Mouse (Mus musculus) adrenal gland, adult 2 months (tissue): ENCODE measurements around the gene Eps8. TPM values are rescaled to one million over a fixed set of nuclear protein-coding genes. Genes with fewer than 3 reads are reported as not detected.

Experiments
- DNase-seq: peaks from one replicate; pipeline ENCODE4 v3.0.0; 2021
- long read RNA-seq: library from polyadenylated mRNA; stranded (forward); transcript quantifications from one replicate; pipeline ENCODE4 v2.0.0, GENCODE M21; 2021
- polyA plus RNA-seq: library from polyadenylated mRNA; depleted of rRNA; stranded (reverse); fragments of >200 nt; gene quantifications from 2 replicates; pipeline ENCODE4 v1.2.3, GENCODE M21; 2012; rRNA removed
- total RNA-seq, 2 experiments: library from RNA; stranded (reverse); gene quantifications; 2 replicates each; pipeline ENCODE4 v1.2.3; 2021

The Eps8 gene
- 10 to 100 TPM; 18.8 to 51.5 TPM for total RNA-seq
- 10.6 and 22.1 TPM in 2 replicates for polyA plus RNA-seq
- long read RNA-seq, full-length matches to known transcripts, result 28 of 32 reads
- long read RNA-seq, partial matches to known transcripts, result 1 of 32 reads
- long read RNA-seq, other reads (novel, unspliced or antisense), result 3 of 32 reads

DNA sequence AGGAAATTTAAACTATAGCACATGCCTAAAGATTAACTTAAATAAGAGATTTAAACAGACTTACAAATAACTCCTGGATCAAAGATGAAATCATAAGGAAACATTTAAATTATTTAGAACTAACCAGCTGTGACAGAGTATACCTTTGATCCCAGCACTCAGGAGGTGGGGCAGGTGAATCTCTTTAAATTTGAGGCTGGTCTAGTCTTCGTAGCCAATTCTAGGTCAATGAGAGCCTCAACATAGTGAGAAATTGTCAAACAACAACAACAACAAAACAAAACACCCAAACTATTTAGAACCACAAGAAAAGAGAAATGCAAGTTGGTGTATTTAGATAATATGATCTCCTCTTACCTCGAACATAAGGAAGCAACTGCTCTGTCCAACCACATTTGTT, at the start of gene Eps8:
Gene Eps8 (minus strand): TSS at position 101 of the 400 bp plus-strand sequence.
- no peak for DNase-seq

DNA sequence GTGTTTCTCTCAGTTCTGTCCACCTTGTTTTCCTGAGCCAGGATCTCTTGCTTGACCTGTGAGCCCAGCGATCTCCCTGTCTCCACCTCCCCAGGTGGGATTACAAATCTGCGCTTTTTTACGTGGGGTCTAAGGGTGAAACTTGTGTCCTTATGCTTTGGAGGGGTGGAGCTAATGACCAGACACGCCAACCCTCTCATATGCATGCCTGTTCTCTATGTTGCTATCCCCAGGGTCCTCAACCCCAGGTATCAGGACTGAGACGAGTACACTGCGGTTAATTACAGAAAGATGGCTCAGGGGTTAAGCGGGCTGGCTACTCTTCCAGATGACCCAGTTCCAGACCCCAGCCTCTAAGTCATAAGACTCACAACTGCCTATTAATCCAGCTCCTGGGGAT, 48.8 kb upstream of the Eps8 start:
- DNase-seq, result no peak

DNA sequence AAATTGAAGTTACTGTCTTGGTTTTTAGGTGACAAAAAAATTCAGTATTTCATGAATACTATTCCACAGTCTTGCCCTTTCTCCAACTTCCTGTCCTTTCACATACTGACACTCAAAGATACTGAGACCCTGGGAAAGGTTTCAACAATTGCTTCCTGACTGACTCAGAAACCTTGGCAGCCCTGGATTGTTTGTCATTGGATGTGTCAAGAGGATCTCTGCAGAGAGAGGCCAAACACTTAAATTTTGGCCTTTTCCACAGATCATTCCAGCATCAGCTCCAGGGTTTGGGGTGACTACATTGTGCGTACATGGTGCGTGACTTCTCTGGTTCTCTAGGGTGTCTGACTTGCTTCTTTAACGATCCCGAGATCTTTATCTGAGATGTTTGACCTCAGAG, 48.2 kb upstream of the Eps8 start:
- peak; percentile 87 for DNase-seq

DNA sequence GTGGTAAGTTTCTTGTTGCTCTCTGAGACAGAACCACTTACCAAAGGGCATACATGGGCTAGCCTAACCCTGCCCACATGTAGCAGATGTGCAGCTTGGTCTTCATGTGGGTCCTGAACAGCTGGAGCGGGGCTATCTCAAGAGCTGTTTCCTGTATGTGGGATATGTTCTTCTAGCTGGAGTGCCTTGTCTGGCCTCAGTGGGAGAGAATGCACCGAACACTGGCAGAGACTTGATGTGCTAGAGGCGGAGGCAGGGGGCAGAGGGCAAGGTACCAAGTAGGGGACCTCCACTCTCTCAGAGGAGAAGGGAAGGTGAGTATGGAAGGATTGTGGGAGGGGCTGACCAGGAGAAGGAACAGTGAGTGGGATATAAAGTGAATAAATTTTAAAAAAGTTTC, 47.5 kb upstream of the Eps8 start:
- DNase-seq, result no peak

DNA sequence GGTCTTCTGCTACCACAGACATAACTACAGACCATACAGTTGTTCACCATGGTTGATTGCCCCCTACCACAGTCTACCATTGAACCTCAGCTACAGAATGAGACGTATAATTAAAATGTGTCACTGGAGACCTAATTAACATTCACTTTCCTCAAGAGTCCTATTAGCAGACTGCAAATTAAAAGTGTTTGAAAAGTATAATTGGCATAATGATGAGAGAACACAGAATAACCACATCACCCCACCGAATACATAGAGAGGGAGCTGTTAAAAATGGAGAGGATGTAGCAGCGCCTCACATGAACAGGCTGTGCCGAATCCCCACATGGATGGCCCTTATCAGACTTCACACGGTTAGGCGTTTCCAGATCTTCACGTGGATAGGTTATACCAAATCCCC, 44.8 kb upstream of the Eps8 start:
- DNase-seq, result no peak

DNA sequence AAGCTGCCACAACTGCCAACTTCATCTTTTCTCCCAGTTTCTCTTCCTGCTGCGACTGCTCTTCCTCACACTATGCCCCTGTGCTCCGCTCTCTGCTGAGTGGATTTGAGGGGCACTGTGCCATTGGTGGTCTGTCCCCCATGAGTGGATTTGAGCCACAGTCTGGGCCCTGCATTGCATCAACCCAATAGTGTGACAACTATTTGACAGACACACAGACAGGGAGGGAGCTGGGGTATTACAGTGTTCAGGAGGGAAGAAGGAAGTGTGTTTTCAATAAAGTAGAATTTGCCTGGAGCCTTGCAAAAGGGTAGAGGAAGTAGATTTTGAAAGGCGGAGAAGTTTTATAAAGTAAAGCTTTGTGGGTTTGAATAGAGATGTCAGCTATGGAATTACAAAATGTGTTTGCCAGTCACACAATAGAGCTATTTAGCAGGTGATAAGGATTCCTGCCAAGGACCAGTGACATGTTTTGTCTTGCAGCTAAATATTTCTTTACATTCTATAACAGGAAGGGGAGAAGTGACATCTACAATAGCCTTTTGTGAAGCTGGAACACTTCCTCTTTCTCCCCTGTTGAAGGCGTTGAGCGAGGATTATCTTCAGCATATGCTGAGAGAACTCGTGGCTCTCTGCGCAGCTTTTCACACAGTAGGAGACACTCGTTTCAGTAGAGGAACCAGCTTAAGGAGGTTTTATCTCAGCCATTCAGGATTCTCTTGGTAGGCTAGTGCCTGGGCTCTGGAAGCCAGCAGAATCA, 41.9 kb upstream of the Eps8 start:
- no peak for DNase-seq

DNA sequence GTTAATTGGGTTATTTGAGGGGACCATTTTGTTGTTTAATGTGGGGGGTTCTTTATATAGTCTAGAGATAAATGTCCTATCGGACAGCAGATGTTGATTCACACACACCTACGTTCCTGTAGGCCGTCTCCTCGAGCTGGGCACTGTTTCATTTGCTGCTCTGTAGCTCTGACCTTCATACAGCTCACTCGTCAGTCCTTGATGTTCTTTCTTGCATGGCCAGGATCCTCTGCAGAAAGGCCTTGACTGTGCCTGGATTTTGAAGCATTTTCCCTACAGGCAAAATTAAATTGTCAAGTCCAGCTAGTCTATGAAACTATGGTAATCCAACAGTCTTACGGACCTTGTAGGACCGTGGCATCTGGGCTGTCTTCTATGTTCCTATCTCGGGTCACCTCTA, 40.4 kb upstream of the Eps8 start:
- peak; percentile 72 for DNase-seq

DNA sequence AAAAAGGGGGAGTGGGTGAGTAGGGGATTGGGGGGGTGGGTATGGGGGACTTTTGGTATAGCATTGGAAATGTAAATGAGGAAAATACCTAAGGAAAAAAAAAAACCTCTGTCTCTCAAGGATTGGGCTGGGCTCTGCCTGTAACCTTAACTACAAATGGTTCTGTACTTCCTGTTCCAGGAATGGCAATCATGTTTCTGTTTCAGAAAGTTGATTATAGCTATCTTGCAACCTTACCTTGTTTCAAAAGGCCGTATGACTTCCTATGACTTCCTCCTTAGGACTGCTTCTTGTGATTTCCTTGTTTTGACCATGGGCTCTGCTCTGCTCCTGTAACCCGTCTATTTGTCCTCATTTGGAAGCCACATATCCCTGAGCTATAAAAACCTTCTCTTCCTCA, 39.6 kb upstream of the Eps8 start:
- DNase-seq, result no peak

DNA sequence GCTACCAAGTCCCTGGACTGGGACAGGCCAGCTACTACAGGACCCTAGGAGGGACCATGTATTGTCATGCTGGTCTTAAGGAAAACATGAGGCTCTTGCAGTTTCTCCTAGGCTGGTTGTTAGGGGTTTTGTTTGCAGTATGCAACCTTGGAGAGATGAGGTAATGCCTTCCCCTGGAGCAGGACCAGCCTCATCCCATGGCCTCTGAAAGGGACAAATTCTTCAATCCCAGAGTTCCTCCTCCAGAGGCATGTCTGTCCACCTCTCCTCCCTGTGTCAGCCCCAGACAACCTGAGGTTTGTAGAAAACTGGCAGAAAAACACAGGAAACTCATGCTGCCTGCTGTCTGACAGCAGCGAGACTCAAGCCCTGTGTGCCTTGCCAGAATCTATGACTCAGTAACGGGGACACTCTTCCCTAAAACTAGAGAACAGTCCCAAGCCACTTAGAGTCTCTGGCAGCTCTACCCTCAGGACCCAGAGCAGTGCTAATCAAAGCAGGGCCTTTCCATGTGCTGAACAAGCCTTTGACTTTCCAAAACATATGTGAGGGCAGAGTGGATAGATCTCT, 36.0 kb upstream of the Eps8 start:
- peak; percentile 81 for DNase-seq

DNA sequence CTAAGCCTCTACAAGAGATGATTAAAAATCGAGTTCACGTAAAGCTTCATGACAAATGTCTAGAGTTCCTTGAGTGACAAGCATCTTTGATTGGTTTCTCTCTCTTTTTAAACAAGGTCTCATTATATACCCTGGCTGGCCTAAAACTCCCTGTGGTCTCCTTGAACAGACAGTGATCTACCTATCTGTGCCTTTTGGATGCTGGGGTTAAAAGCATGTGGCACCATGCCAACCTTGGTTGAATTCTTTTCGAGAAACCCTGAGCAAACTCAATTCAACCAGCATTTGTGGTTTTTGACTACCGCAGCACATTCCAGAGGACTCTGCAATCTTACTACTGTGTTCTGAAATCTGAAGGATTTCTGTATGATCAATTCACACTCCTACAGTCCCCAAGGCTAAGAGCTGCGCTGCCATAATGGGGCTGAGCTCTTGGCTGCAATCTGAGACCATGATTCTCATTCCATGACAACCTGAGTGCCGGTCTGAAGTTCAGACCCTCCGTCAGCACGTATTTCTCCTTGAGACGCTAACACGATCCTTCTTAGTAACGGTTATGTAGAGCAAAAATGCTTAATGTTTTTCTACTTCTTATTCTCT, 33.9 kb upstream of the Eps8 start:
- DNase-seq, result no peak

DNA sequence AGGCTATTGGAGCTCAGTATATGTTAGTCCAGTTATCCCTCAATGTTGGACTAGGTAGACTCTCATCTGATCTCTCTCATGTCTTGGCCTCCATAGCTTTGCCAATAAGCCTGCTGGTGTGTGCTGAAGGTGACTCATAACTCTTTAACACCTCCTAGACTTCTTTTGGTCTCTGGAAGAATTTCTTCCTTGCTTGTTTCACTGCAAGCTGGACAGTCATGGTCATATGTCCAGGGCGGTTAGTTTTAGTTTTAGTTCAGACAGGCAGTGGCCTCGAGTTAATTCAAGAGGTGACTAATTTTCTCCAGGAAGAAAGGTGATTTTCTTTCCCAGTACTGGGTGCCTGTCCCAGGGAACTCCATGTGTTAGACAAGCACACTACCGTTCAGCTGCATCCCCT, 33.4 kb upstream of the Eps8 start:
- DNase-seq, result no peak

DNA sequence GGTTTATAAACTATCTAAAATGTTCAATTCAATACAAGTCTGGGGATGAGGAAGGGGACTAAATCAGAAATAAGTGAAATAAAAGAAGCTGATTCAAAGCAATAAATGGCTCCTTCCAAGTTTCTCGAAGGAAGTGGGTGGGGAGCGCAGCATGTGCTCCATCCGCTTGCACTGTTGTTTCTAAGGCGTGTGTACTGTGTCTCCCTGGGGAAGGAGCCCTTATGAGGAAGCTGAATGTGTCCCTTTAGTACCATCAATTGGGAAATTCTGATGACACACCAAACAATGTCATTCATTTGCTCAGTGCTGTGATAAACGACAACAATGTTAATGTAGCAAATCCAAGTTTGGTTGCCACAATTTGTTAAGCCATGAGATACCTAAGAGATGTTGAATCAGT, 33.0 kb upstream of the Eps8 start:
- DNase-seq, result no peak

DNA sequence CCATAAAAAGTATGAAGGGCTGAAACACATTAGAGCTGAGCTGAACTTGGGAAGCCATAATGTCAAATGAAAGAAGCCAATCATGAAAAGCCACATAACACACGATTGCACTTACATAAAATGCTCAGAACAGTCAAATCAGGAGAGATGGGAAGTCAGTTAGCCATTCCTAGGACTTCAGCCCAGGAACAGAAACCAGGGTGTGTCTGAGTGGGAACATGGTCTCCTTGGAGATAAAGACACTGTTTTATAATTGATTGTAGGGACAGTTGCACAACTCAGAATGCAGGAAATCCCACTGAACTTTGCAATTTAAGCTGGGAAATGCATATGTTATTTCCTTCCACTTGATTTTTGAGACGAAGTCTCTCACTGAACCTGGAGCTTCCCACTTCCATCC, 28.0 kb upstream of the Eps8 start:
- DNase-seq, result no peak

DNA sequence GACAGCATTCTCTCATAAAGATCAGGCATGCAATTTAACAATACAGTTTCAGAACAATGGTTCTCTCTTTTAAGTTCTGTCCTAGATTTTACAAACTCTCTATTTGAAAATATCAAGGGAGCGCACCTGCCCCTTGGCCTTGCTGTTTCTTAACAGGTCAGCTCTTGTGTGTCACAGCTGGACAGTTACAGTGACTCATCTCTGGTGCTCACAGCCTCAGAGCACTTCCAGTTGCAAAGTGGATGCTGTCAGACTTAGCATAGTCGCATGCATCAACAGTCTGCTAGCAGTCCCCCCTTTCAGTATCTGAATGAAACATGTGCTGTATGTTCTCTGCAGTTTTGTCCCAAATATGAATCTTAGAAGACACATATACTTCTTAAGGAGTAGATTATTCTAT, 26.3 kb upstream of the Eps8 start:
- no peak for DNase-seq

DNA sequence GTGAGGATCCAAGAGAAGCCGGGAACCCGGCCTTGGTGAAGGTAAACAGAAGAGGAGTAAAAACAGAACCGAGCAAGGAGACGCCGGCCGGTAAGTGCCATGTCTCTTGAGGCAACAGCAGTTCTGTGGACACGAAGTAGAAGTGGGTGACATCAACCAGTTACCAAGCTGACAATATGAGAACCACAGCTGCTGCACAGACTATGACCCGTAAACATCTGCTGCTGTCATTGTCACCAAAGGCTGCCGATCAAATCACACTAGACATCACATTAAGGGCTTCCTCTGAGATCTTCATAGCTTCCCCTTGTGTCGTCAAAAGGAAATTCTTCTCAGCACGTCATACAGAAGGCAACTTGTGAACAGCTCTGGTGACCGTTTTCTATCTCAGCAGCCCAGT, 21.9 kb upstream of the Eps8 start:
- no peak for DNase-seq

DNA sequence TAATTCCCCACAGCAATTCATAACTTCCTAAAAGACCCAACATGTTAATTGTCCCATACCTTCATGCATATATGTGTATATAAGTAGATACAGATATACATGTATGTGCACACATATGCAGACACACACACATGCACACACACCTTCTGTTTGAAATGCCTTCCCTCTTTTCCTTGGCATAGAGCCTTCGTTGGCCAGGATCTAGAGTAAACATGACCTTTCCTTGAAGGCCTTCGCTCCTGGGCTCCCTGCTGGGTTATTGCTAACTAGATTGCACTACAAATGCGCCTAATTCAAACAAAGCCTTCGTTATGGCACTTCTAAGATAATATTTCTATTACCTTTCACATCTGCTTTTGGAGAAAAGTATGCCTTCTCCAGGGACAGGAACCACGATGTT, 20.9 kb upstream of the Eps8 start:
- DNase-seq, result peak; percentile 59

DNA sequence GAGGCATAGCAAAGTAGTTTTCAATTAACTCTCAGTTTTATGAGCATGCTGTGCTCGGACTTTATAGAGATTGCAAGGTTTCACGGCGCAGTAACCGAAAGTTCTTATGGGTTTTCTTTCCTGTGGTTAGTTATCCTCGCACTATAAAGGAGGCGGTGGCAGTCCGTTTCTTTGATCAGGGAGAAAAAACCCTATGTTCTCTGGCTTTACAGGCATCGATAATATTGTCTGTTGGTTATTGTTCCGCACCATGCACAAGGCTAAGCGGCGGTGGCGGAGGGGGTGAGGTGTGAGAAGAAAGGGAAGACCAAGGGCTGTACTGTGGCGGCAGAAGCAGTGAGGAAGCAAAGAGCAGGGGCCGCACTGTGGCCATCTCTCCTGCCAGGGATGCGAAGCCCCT, 18.6 kb upstream of the Eps8 start:
- DNase-seq, result no peak

DNA sequence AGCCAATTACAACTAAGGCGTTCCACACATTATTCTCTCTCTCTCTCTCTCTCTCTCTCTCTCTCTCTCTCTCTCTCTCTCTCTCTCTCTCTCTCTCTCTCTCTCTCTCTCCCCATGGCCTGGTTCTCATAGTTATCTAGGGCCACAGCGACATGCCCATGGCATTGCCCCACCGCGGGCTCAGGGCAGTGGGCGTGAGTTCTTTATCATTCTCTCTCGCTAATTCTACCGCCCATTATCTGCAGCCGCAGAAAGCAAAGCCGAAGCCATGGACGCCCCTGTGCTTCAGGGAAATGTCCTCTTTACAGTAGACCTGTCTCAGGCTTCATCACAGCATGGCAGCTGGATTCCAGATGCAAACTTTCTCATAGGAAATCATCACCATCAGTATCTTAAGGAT, 16.9 kb upstream of the Eps8 start:
- no peak for DNase-seq

DNA sequence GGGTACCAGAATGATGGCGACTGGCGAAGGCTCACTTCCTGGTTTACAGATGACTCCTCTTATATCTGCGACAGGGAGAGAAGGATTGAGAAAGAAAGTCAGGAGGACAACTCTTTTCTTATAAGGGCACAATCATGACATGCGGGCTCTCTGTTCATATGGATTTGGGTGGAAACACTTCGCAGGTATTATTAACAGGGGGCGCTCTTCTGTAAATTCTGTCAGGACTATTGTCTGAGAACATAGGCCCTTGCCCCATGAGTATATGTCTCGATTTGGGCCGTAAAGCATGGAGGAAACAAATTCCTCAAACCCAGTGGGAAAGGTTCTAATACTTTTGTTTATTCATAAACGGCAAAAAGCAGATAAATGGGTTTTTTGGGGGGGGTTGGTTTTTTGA, 16.1 kb upstream of the Eps8 start:
- DNase-seq, result no peak

DNA sequence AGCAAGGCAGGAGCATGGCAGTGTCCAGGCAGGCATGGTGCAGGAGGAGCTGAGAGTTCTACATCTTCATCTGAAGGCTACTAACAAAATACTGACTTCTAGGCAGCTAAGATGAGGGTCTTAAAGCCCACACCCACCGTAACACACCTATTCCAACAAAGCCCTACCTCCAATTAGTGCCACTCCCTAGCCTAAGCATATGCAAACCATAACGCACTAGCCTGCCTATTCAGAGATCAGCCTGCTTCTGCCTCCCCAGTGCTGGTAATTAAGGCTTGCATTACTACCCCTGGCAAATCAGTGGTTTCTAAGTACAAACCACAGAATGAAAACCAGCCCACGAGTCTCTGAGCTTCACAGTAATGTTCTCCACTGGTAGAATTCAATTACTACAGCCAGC, 15.2 kb upstream of the Eps8 start:
- DNase-seq, result no peak

DNA sequence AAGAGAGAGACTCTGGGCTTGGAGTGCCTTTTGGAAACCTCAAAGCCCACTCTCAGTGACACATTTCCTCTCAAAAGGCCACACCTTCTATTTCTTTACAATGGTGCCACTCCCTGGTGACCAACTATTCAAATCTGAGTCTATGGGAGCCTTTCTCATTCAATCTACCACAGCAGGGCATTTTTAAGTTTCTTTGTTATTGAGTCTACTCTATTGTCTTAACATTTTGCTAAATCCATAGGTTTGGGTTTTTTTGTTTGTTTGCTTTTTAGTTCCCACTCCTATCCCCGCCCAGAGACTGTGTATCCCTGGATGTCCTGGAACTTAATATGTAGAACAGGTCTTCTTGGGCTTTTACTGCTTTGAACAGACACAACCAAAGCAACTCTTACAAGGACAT, 14.8 kb upstream of the Eps8 start:
- no peak for DNase-seq

DNA sequence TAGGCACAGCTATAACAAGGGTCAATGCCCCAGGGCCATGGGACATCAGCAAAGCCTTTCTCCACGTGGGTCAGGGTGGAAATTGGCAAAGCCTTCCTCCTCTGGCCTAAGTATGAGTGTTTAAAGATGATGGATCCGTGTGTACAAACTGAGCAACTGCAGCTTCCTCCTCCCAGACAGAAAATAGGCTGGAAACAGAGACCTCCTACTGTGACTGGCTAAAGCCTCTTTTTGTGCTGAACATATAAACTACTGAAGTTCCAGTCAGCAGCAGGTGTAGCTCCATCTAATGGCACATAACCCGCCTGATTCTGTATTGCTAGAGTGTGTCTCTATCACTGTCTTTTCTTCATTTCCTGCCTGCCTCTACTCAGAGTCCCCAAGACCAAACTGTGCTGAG, 13.7 kb upstream of the Eps8 start:
- DNase-seq, result no peak

DNA sequence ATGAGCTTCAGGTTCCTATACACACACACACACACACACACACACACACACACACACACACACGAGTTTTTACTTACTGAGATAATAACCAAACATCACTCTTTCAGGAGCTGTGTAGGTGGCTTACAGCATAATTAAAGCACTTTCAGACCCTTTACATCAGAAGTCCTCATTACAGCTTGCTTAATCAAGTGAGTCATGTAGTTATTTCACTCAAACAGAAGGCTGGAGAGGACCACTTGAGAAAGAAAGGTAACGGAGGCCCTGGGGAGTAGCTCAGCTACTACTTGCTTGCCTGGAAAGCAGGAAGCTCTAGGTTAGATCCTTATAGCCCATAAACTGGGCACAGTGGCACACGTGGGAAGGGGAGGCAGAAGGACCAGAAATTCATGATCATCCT, 13.0 kb upstream of the Eps8 start:
- no peak for DNase-seq

DNA sequence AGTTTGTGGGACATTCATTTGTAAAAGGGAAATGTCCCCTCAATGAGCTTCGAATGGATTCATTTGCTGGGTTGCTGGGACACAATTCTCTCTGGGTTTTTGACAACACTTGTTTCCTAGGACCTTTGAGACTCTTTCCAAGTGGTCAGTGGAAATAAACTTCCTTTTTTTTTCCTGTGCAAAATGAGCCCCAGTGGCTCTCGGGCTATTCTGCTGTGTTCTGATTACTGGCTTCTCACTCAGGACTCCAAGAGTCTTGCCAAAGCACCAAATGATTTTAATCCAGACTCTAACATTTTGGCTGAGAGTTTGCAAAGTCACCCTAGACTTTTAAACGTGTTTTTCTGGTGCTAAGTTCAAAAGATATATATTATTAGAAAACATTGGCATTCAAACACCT, 10.3 kb upstream of the Eps8 start:
- no peak for DNase-seq
